Mouse (Mus musculus) Muller cell, postnatal 12 days (primary cell): ENCODE data around the gene Fam20a.

Experiments
- DNase-seq: peaks from one replicate; pipeline ENCODE4 v3.0.0-alpha.2; 2015; ENCODE audit errors: inconsistent ontology term

The Fam20a gene

DNA sequence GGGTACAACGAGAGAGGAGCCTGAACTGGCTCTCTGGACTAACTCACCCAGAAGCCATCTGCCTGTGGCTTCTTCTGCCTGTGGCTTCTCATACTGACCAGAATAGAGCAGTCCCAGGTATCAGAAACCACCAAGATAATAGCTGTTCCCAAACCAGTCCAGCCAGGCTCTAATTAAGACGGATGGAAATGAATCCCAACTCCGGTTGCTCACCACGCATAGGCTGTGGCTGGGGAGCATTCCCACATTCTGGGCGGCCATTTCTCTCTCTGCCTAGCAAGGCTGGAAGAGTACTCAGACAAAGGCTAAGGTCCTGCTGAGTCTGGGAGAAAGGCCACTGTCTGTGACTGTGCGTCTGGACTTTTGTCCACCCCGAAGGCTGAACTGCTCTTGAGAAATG lies 5.1 kb downstream of the Fam20a start:
- peak; percentile 17 for DNase-seq

DNA sequence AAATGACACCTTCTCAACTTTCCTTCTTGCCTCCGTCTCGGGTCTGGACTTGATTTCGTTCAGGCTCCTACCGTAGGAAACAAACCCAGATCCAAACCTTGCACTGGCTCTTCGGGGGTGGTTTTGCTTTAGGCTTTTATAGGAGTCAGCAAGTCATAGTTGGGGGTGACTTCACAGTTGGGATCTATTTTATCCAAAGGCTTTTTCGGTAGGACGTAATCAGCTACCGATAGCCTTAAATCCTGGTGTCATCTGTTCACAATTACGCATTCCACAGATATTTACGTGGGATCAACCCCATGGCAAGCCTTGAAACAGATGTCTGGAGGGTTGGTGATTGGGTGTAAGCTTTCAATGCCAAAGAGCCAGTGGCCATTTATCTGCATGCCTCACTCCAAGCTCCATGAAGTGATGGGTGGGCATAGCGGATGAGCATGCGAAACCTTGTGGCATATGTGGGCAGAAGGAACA lies 6.7 kb downstream of the Fam20a start:
- no peak for DNase-seq

DNA sequence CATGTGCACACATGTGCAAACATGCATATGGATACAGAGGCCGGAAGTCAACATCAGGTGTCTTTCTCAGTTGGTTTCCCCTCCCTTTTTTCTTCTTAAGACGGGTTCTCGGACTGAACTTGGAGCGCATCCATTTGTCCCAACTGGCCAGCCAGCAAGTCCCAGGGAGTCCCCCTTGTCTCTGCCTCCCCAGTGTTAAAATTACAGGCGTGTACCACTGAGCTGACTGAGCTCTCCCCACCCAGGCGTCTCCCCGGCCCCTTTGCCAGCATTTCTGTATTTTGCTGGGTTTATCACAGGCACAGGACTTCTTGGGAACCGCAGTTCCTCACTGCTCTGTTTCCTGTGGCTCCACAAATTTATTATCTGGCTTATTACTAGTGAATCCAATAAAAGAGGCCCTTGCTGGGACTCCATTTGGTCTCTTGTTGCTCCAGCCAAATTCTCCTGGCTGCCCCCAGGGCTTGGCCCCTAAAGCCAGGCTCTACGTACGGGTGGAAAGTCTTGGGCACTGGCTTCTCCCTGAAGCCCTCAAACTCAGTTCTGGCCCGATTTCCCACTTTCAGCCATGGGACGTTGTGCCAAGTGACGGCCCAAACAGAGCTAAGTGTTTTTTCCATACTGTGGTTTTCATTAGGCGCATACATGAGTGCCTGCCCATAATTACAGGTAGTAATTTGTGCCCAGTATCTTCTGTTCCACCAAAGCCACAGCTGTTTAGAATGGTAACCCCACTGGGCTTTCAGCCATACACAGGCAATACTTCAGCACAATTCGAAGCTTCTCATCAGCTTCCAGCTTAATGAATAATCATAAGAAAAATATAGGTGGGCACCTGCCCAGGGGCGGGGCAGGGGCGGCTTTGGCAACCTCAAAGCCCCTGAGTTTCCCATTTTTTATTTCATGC lies 7.5 kb downstream of the Fam20a start:
- DNase-seq, result no peak

DNA sequence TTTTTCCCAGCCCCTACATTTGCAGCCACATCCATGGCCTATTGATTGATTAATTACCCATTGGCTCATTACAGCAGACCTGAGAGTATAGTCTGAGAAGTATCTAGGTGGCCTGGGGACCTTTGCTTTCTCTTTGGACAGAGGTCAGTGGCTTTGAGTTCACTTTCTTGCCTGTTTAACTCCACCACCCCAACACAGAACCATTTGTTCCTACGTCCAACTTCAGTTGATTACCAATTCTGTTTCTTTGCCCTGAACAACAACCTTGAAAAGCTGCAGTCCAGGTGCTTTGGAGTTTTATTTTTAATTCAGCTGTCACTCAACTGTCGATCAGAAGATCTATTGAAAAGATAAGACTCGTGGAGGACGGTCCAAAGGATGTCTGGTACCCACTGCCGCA lies 12.6 kb downstream of the Fam20a start:
- no peak for DNase-seq

DNA sequence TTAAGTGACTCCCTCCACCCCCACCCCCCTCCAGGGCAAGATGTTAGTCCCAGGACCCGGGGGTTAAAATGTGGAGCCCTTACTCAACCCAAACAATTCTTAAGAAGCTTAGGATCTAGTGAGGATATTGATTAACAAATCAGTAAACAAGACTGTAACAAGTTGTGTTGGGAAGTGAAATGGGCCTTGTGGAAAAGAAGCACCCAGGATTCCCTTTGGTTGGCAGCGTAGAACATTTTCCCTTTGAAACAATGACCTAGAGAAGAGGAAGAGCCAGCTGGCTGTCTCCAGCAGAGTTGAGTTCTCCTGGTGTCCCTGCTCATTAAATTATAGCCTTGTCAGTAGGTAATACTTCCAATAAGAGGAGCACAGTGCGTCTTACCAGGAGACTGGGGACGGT lies 13.3 kb downstream of the Fam20a start:
- no peak for DNase-seq

DNA sequence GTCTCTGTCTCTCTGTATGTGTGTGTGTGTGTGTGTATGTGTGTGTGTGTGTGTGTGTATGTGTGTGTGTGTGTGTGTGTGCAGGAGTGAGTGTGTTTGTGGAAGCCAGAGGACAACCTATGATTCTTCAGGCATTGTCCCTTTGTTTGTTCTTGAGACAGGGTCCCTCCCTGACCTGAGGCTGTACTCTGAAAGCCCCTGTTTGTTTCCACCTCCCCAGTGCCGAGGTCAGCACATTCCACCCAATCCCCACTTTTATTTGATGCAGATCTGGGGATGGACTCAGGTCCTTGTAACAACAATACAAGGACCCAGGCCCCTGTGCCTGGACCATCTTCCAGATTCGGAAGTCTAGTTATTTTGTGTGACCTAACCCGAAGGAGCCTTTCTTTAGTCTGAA lies 14.6 kb downstream of the Fam20a start:
- no peak for DNase-seq

DNA sequence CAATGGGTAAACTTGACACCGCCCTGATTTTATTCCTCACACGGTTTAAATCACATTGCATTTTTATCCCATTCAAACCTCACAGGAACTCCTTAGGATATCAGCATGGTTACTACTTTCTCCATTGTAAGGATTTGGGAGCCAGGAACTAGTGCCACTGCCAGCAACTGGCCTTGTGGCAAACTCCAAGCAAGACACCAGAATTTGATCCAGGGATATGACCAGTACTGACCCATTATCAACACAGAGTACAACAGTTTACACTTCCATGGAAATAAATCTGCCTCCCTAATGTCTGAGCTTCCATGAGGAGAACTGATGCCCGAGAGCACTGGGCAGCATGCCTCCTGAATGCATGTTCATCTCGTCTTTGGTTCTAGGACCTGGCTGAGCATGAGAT lies 15.5 kb downstream of the Fam20a start:
- no peak for DNase-seq

DNA sequence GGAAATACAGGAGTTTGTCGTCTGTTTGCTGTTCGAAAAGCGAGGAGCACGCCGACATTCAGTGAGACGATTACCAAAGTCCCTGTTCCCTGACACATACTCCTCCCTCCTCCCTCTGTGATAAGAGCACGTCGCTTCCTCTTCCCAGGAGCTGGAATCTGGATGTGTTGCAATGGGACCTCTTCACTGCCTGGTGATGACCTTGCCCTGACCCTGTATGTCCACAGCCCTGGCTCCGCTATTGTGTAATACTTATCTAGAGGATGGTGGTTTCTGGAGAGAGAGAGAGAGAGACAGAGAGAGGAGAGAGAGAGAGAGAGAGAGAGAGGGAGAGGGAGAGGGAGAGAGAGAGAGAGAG lies 16.0 kb downstream of the Fam20a start:
- DNase-seq, result no peak

DNA sequence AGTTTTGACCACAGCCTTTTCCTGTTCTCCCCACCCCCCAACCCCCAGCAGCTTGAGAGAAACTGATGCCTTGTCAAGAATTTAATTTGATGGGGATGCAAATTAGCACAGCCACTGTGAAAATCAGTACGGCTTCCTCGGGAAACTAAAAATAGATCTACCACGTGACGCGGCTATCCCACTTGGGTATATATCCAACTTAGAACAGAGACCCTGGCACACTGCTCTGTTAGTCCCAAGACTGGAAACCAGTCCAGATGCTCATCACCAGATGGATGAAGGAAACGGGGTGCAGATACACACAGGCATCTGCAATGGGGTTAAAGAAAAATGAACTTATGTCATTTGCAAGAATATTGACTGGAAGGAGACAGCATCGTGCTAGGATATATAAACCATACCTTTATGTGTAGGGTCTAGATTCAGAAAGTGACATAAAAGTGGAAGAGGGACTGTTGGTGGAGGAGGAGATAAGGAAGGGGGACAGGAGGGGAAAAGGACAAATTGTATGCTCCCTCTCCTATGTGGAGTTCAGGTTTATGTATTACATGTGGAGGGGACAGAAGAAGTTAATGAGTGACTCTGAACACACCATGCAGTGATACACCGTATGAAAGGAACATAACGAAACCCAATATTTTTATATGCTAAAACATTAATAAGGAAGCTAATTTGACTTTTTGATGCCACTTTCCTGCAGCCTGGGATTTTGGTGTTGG lies 16.6 kb downstream of the Fam20a start:
- no peak for DNase-seq

DNA sequence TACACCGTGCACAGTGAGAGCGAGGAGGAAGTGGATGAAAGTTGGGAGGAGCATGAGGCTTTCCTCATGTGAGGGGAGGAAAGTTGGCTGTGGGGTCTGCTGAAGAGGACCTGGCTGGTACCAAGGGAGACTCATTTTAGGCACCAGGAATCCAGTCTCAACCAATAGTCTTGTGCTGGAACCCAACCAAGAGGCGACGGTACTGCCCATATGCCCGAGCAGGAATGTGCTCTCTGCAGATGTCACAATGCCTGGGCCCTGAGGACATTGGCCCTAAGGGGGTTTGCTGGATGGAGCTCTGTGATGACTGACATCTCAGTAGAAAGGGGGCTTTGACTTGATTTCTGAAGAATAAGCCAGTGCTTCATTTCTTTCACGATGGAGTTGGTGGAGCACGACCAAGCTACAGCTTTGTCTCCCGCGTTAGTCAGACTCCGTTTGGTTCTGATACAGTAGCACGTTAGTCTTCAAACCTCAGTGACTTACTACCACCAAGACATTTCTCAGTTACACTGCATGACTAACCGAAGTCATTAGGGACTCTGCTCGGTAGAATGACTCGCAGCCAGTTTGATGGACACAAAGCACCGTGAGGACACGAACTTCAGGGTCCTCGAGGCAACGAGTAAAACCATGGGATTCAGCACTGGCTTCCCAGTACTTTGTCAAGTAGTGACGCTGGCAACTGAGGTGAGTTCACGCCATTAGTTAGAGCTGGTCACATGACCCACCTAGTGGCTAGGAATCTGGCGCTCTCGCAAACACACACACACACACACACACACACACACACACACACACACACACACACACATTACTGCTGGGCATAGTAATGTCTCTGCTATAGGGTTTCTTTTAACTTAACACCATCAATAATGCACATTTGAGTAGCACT lies 17.5 kb downstream of the Fam20a start:
- DNase-seq, result peak; percentile 19

DNA sequence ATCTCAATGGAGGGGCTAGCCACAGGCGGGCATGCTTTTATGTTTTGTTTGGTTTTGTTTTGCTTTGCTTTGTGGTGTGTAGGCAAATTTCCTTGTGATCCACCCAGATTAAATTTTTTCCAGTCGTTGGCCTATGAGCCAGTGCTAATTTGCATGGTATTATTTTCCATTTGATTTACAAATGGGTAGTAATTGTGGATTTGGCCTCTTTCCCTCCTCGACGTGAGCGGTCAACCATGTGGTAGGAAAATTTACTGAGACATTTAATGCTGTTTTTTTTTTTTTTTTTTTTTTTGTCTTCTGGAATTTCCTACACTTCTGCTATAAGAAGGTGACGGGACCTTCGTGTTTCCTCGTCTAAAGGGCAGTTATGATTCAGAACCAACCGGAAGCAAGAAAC lies 18.2 kb downstream of the Fam20a start:
- DNase-seq, result peak; percentile 15

DNA sequence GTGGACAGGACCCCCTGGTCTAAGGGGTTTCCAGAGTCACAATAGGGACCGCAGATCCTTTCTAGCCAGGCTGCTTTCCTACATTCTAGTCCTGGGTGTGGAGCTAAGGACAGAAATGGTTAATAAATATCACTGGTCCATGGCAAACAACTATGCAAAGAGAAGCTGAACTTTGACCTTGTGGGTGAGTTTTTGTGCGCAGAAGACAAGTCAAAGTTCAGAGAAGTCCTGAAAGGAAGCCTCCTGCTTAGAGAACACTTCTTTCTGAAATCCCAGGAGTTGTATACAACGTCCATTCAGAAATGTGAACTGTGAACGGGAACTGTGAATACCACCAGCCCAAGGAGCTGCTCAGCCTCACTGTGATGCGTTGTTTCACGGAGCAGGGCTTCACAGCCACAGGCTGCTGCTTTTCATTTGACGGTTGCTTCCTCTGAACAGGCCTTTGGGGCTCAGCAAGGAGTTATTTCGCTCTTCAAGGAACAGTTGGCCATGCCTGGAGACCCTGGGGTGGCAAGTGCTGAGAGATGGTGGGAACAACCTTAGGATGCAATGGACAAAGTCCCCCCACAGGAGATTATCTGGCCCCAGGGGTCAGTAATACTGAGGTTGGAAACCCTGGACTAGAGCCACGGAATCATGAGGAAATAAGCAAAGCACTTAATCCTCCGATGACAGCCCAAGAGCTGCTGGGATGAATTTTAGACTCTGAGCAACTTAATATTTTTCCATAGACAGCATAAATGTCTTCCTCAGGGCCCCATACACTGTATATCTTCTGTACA lies 19.9 kb downstream of the Fam20a start:
- DNase-seq, result no peak

DNA sequence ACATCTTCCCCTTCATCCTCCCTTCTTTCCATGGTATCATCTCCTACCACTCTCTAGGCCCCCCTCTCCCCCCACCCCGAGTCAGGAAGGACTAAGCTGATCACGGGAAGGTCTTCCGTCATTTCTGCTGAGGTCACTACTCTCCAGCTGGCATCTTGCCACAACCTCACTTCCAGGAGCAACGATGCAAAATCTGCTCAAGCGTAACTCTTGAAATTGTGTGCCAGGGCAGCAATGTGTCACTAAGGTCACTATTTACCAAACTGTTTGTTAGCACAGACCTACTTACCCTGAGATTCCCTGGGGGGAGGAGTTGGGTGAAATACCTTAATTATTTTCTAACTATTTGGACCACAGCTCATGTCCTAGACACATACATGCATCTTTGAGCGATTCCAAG lies 21.3 kb downstream of the Fam20a start:
- DNase-seq, result peak; percentile 32

DNA sequence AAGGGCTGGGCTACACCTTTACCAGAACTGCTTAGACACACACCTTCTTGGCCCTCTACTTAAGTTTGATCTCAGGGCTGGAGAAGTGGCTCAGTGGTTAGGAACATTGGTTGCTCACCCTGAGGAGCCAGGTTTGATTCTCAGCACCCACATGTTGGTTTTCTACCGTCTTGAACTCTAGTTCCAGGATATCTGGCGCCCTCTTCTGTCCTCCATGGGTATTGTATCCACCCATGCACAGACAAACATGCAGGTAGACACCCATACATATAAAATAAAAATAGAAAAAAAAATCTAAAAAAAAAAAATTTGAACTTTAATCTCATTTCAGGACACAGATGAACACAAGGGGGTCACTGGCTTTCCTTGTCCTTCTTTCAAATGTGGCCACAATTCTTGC lies 22.3 kb downstream of the Fam20a start:
- DNase-seq, result no peak

DNA sequence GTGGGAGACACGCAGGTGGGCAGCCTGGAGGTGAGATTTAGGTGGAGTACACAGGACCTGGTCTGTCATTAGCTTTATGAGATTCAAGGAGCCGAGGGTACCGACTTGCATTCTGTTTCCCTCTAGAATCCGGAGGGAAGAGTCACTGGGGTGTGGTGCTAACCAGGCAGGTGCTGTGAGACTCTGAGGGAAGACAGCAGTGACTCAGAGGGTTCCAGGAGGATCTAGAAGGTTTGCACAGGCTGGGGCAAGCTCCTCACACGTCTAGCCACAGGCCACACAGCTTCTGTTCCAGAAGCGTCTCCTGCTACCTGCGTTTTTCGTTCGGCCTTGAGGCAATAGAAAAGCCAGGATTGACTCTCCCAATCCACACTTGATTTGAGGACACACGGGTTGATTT lies 23.3 kb downstream of the Fam20a start:
- DNase-seq, result no peak

DNA sequence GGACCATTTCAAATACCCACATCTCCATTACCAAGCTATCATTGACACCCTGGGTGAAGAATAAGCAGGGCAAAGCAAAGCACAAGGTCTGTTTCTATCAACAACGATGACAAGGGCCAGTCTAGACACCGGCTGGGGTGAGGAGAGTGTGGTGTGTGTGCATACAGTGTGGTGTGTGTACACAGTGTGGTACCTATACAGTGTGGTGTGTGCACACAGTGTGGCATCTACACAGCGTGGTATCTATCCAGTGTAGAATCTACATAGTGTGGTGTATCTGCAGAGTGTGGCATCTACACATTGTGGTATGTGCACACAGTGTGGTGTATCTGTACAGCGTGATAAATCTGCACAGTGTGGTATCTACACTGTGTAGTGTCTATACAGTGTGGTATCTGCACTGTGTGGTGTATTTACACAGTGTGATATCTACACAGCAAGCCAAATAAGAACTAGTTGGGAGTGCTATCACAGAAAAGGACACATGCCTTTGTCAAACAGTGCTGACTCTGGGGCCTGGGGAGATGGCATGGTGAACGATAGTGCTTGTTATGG lies 24.9 kb downstream of the Fam20a start:
- DNase-seq, result no peak

DNA sequence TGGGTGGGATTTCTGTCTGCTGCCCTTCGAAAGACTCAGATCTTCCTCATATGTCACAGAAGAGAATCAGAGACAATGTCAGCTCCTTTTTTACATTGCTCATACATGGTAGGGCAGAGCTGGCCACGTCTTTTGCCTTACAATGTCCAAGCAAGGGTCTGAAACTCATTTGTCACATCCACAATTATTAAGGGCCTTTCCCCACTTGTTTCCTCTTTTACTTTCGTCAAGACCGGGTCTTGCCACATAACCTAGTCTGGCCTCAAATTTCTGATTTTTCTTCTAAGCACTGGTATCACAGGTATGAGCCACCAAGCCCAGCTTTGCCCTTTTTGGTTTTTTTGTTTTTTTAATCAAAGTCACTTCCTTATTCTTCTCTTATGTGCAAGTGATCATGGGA lies 25.6 kb downstream of the Fam20a start:
- DNase-seq, result no peak

DNA sequence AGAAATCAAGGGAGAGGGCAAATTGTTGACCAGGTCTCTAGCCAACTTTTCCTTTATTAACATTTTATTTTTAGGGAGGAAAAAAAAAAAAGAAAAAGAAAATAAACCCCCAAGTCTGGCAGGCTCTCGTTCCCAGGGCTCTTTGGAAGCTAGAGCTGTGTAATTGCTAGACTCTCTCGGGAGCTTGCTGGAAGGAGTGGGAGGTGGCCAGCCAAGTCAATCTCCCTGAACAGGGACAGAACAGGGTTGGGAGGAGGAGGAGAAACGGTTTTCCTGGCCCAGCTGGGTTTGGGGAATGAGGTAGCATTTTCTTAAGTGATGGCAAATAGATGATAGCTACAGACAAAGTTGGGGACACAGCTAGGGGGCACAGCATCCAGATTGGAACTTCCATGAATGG lies 29.3 kb downstream of the Fam20a start:
- no peak for DNase-seq

DNA sequence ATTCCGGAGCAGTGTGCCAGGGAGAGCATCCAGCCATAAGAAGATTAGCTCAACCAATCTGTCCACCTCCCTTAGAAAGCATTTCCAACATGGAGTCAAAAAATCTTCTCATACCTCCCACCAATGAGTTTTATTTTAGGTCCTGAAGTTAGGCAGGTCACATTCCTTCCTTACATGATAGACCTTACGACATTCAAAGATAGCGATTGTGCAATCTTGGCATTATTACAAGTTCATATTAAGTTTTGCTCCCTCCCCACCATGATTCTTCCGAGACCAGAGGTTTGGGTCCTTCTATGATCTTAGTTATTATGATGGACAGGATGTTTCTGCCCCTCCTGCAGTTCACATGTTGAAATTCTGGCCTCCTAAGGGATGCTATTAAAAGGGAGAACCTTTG lies 32.5 kb downstream of the Fam20a start:
- DNase-seq, result no peak

DNA sequence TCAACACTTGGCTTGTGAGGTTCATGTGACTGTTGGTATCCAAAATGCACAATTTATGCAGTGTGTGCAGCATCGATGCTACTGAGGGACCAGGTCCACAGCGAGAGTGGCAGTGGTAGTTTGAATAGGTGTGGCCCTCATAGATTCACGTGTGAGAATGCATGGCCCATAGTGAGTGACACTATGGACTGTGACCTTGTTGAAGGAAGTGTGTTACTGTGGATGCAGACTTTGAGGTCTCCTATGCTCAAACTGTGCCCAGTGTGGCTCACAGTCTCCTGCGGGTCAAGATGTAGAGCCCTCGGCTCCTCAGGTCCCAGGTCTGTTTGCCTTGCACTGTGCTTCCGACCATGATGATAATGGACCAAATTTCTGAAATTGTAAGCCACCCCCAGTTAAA lies 39.9 kb downstream of the Fam20a start:
- no peak for DNase-seq

DNA sequence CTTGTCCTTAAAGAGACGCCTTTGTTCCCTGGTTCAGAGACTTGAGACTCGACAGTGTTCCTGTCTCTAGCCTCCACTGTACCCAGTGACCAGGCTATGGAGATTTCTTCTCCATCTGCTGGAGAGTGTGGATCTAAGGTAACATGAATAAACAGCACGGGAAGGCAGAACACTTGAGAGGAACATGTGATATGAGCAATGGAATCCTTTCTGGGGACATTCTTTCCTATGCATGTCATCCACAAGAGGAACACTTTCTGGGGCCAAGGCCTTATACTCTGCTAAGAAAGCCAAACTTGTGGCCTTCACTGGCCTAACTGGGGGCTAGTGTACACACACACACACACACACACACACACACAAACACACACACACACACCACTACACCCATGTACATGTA lies 40.5 kb downstream of the Fam20a start:
- DNase-seq, result no peak
